Comparison of ENCODE assay signal across 13 mouse cellular contexts in genomic region chr16:77421001-77421400, GRCm38 (mm10).
DNase-seq lines count a peak whose midpoint lies in the region; ATAC-seq and TF ChIP-seq lines count a peak whose summit lies in the region.
"Had no signal": no experiment of that assay in that cellular context is flagged by ENCODE, and none has a peak within 500 bp of the region (broad histone marks: within the 10 kb centered on the region; RNA-seq: fewer than 3 reads in every experiment).

No protein-coding gene starts in this region.

- intact Hi-C loops in left cerebral cortex, postnatal 25 days (cut with DNase I), result loop anchor here (2.0 to 5.0 kb wide), 4 partner anchors 80 to 226 kb away; no protein-coding TSS in a partner anchor

- no peak for DNase-seq in kidney, postnatal 0 days (ENCODE audit: low spot score)
- DNase-seq in kidney, postnatal 36 days, result no peak
- no peak for DNase-seq in midbrain, postnatal 0 days (ENCODE audit: low spot score)
- no peak for DNase-seq in adipocyte (ENCODE audit: low spot score)
- DNase-seq in left cerebral cortex, postnatal 25 days (ENCODE audit: low spot score in 2 of 2), result no peak
- DNase-seq in urinary bladder, postnatal 36 days (ENCODE audit: low spot score in 2 of 2), result no peak
- DNase-seq: cerebellum, adult 11-12 months; liver, embryonic 13.5 days had no signal

- no peaks in the 10 kb centered on the region for H3K27me3 ChIP-seq in kidney, postnatal 0 days (ENCODE audit: insufficient read depth, low read length)
- no peaks in the 10 kb centered on the region for H3K27me3 ChIP-seq in embryonic facial prominence, embryonic 15.5 days
- no peaks in the 10 kb centered on the region for H3K27me3 ChIP-seq in hindbrain, embryonic 16.5 days (replicated peaks; ENCODE audit: control insufficient read depth, insufficient read depth, low read length)
- H3K27me3 ChIP-seq in midbrain, postnatal 0 days (ENCODE audit: insufficient read depth, low read length), result no peaks in the 10 kb centered on the region
- H3K27me3 ChIP-seq: CH12.LX; liver, embryonic 13.5 days had no signal

- no peak overlapping the region for H3K9ac ChIP-seq in kidney, postnatal 0 days (ENCODE audit: low read depth, low read length)
- H3K9ac ChIP-seq in embryonic facial prominence, embryonic 15.5 days, result no peak overlapping the region
- H3K9ac ChIP-seq in hindbrain, embryonic 16.5 days (ENCODE audit: low read depth, low read length), result peak overlapping the region; percentile 73
- peak overlapping the region; percentile 83 for H3K9ac ChIP-seq in midbrain, postnatal 0 days (replicated peaks; ENCODE audit: low read length, poor library complexity, severe bottlenecking)
- H3K9ac ChIP-seq: liver, embryonic 13.5 days had no signal

- TF ChIP-seq CTCF in kidney, postnatal 0 days (IDR thresholded peaks at IDR 0.05; ENCODE audit: low read depth), result no peak
- no peak for TF ChIP-seq CTCF in midbrain, postnatal 0 days (IDR thresholded peaks at IDR 0.05)

- no peaks in the 10 kb centered on the region for H3K4me1 ChIP-seq in kidney, postnatal 0 days (replicated peaks; ENCODE audit: insufficient read depth, low read length)
- peaks cover 26% of the 10 kb centered on the region for H3K4me1 ChIP-seq in embryonic facial prominence, embryonic 15.5 days
- no peaks in the 10 kb centered on the region for H3K4me1 ChIP-seq in hindbrain, embryonic 16.5 days (ENCODE audit: control insufficient read depth, insufficient read depth, low read depth, low read length)
- no peaks in the 10 kb centered on the region for H3K4me1 ChIP-seq in midbrain, postnatal 0 days (ENCODE audit: insufficient read depth, low read length)
- H3K4me1 ChIP-seq: liver, embryonic 13.5 days had no signal

- no peak overlapping the region for H3K4me3 ChIP-seq in kidney, postnatal 0 days (replicated peaks; ENCODE audit: low read depth, low read length)
- H3K4me3 ChIP-seq in embryonic facial prominence, embryonic 15.5 days (replicated peaks), result no peak overlapping the region; the same call in 1 of the 2 replicates
- H3K4me3 ChIP-seq in hindbrain, embryonic 16.5 days (ENCODE audit: low read length), result peak overlapping the region; percentile 49
- peak overlapping the region; percentile 47 for H3K4me3 ChIP-seq in midbrain, postnatal 0 days (ENCODE audit: low read depth, low read length)
- H3K4me3 ChIP-seq: heart, embryonic 10.5 days; liver, embryonic 13.5 days had no signal

- 36% methylated on average over 6 of the region's 6 CpGs for WGBS in kidney, postnatal 0 days
- 42% methylated on average over 6 of the region's 6 CpGs for WGBS in embryonic facial prominence, embryonic 15.5 days
- 12% methylated on average over 6 of the region's 6 CpGs for WGBS in hindbrain, embryonic 16.5 days
- 10% methylated on average over 6 of the region's 6 CpGs for WGBS in midbrain, postnatal 0 days

- no peaks in the 10 kb centered on the region for H3K36me3 ChIP-seq in kidney, postnatal 0 days (ENCODE audit: insufficient read depth, low read length)
- no peaks in the 10 kb centered on the region for H3K36me3 ChIP-seq in embryonic facial prominence, embryonic 15.5 days
- H3K36me3 ChIP-seq in hindbrain, embryonic 16.5 days (ENCODE audit: control insufficient read depth, insufficient read depth, low read length), result no peaks in the 10 kb centered on the region
- H3K36me3 ChIP-seq in midbrain, postnatal 0 days (ENCODE audit: insufficient read depth, low read length), result no peaks in the 10 kb centered on the region
- H3K36me3 ChIP-seq: heart, embryonic 10.5 days; liver, embryonic 13.5 days had no signal

- ATAC-seq in kidney, postnatal 0 days (replicated peaks; ENCODE audit: low FRiP score, low read depth), result no peak
- ATAC-seq in embryonic facial prominence, embryonic 15.5 days (ENCODE audit: insufficient number of reproducible peaks, low FRiP score, low TSS enrichment, low read depth), result no peak
- no peak for ATAC-seq in hindbrain, embryonic 16.5 days
- ATAC-seq in midbrain, postnatal 0 days (ENCODE audit: low FRiP score), result no peak
- ATAC-seq: intestine, postnatal 0 days had no signal

- peak overlapping the region; percentile 25; the same call in 1 of the 2 replicates for H3K4me2 ChIP-seq in kidney, postnatal 0 days (ENCODE audit: low read length)
- H3K4me2 ChIP-seq in embryonic facial prominence, embryonic 15.5 days (replicated peaks), result peak overlapping the region; percentile 35; the same call in 1 of the 2 replicates
- H3K4me2 ChIP-seq in hindbrain, embryonic 16.5 days (ENCODE audit: low read length), result peak overlapping the region; percentile 71
- H3K4me2 ChIP-seq in midbrain, postnatal 0 days (ENCODE audit: low read depth, low read length, poor library complexity, severe bottlenecking), result peak overlapping the region; percentile 80

- no peaks in the 10 kb centered on the region for H3K9me3 ChIP-seq in kidney, postnatal 0 days (replicated peaks; ENCODE audit: low read length)
- H3K9me3 ChIP-seq in embryonic facial prominence, embryonic 15.5 days (replicated peaks), result no peaks in the 10 kb centered on the region
- no peaks in the 10 kb centered on the region for H3K9me3 ChIP-seq in hindbrain, embryonic 16.5 days (ENCODE audit: control insufficient read depth, low read length)
- no peaks in the 10 kb centered on the region for H3K9me3 ChIP-seq in midbrain, postnatal 0 days (ENCODE audit: low read length)
- H3K9me3 ChIP-seq: heart, embryonic 10.5 days; liver, embryonic 13.5 days had no signal

- H3K27ac ChIP-seq in kidney, postnatal 0 days, result no peak overlapping the region
- H3K27ac ChIP-seq in embryonic facial prominence, embryonic 15.5 days (replicated peaks), result peak overlapping the region; percentile 49
- peak overlapping the region; percentile 95 for H3K27ac ChIP-seq in hindbrain, embryonic 16.5 days (ENCODE audit: low read depth, low read length)
- H3K27ac ChIP-seq in midbrain, postnatal 0 days (ENCODE audit: low read depth, low read length), result peak overlapping the region; percentile 97
- H3K27ac ChIP-seq: liver, embryonic 13.5 days had no signal

Comparison
In these comparisons a context has a peak if more than half of its experiments do, and no peak if none do; other contexts are left out.
1. H3K4me2 ChIP-seq: peak in every context shown above with its lines; median percentile 80 in midbrain, postnatal 0 days; 71 in hindbrain, embryonic 16.5 days; 35 in embryonic facial prominence, embryonic 15.5 days; 25 in kidney, postnatal 0 days.
2. H3K4me3 ChIP-seq: peak in hindbrain, embryonic 16.5 days (single experiment) and midbrain, postnatal 0 days (single experiment); none in kidney, postnatal 0 days (single experiment) and embryonic facial prominence, embryonic 15.5 days (single experiment).
3. H3K9ac ChIP-seq: peak in hindbrain, embryonic 16.5 days (single experiment) and midbrain, postnatal 0 days (single experiment); none in kidney, postnatal 0 days (single experiment) and embryonic facial prominence, embryonic 15.5 days (single experiment).